Mouse (Mus musculus): Measurements from ENCODE around the gene Zfp580. TPM values are rescaled to one million over a fixed set of nuclear protein-coding genes. Genes with fewer than 3 reads are reported as not detected.
"Not testable (repeated sequence)": the region's sequence is repeated elsewhere in the genome, so short reads cannot be mapped to it uniquely, and the experiment has no call there.

Gene Zfp580
- total RNA-seq, 2 experiments from 2014 or later, result 5.1 to 5.7 TPM

DNA sequence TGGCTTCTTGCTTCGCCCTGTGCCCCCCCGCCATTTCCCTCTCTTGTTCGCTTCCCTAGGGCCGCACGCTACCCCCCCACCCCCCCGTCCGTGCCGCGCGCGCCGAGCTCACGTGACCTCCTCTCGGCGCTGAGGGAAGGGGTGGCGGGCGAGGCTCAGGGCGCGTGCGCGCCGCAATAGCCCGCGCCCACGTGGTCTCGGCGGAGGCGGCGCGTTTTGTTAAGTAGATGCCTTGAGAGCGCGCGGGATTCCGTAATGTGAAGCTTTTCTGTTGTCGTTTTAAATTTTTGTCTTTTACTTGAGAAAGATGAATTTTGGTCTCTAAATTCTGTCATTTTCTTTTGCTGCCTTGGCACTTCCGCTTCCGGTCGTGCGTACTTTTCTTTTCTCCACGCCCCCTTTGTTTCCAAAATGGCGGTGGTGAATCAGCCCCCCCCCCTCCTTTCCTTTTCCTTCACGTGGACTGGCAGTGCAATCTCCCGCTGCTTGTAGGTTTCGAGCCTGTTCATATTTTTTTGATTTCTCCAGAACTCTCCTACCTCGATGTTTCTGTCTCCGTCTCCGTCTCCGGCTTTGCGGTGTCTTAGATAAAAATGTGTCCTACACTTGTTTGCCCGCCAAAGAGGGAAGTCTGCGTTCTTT lies 11.1 kb downstream of the Zfp580 start:
- DNase-seq (ENCODE audit: low spot score in 2 of 2), result peak in 1 of 2 experiments; percentile 50

- DNase-seq (ENCODE audit: low spot score in 2 of 2), result no peak
Observed at GRCm38 (mm10) chr7:5064886-5065285, 13.5 kb downstream of the Zfp580 start.

DNA sequence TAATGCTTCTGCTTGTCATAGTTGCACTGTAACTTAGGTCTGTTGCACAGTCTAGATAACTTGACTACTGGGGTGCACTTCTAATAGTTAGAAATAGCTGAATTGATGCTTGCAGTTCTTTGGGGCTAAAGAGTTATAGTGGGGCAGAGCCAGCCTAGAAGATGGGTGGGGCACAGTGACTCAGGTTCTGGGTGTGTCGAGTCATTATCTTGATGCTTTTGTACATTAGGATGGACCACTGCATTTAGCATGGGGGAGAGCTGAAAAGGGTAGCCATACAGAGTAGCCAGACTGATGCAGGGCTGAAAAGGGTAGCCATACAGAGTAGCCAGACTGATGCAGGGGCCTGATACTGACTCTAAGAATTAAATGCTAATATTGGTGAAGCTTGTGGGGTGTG lies 22.2 kb downstream of the Zfp580 start:
- no peak for DNase-seq (ENCODE audit: low spot score in 2 of 2)

DNA sequence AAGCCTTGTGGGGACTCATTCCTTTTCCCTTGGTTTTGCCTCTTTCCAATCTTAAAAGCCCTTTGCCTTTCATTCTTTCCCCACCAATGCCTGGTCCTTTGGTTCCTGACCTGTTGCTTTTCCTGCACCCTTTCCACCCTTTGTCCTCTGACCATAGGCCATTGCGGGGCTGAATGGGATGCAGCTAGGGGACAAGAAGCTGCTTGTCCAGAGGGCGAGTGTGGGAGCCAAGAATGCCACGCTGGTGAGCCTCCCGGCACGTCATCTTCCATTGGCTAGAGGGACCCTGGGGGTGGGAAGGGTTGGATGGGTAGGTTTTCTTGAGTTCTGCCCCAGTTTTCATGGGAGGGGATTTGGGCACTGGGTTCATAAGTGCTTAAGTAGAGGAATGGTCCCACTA lies 23.6 kb downstream of the Zfp580 start:
- no peak for DNase-seq (ENCODE audit: low spot score in 2 of 2)

DNA sequence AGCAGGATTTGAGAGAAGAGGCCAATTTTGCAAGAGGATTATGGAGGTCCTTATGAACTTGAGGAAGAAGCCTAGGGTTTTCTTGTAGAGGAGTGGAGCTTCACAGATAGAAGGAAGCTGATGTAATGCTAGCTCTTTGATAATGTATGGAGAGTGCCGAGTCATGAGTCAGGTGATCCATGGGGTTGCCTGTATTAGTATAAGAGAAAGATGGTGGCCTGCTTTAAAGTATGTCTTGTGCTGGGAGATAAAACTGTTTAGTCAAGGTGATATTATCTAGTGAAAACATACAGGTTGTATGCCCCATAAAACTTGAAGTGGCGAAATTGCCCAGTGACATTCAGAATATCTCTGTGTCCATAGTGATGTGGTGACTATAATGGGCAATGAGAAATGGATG lies 25.6 kb downstream of the Zfp580 start:
- no peak for DNase-seq (ENCODE audit: low spot score in 2 of 2)

GRCm38 (mm10) chr7:5079365-5080009 lies 28.1 kb downstream of the Zfp580 start:
- not testable (repeated sequence) for DNase-seq (ENCODE audit: low spot score in 2 of 2)

DNA sequence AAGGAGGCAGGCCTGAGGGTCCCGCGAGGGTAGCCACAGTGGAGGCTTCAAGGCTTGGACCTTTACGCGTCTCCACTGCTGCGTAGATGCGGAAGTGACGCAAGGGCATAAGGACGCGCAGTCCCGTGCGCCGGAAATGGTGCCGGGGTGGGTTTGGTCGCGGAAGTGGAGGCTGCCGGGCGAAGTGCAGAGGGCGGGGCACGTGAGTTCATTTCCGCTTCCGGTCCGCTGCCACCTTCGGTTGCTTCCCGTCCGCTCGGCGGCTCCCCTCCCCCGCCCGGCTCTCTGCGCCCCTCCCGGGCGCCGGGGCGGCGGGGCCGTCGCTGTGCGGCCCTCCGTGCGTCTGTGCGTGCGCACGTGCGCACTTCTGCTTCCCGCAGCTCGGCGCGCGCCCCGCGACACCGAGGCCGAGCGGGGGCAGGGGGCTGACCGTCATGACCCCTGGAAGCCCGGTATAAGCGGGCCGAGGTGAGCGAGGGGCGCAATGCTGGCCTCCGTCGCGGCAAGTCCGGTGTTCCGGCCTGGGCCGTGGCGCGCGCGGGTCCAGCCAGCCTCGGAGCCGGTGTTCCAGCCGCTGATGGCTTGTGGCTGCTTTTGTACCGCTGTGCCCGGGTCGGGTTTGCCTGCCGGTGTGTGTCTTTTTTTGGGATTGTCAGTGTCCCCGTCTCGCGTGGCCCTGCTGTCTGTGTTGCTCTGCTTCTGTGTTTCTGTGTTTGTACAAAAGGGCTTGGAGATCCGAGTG lies 28.8 kb downstream of the Zfp580 start, which contains the start of gene Epn1:
Gene Epn1, plus strand, starts transcription at position 226 of the 742 bp plus-strand sequence.
- DNase-seq (ENCODE audit: low spot score in 2 of 2), result peak; percentile 94 to 95

- DNase-seq (ENCODE audit: low spot score in 2 of 2), result no peak
Observed at GRCm38 (mm10) chr7:5080815-5081214, 29.5 kb downstream of the Zfp580 start.

- DNase-seq (ENCODE audit: low spot score in 2 of 2), result no peak
Observed at GRCm38 (mm10) chr7:5081241-5081640, 29.9 kb downstream of the Zfp580 start.

- DNase-seq (ENCODE audit: low spot score in 2 of 2), result no peak
Observed at GRCm38 (mm10) chr7:5081939-5082338, 30.6 kb downstream of the Zfp580 start.

- DNase-seq (ENCODE audit: low spot score in 2 of 2), result no peak
Observed at GRCm38 (mm10) chr7:5083325-5084105, 32.2 kb downstream of the Zfp580 start.

- DNase-seq (ENCODE audit: low spot score in 2 of 2), result no peak
Observed at GRCm38 (mm10) chr7:5085512-5085911, 34.2 kb downstream of the Zfp580 start.

GRCm38 (mm10) chr7:5086921-5087440 lies 35.6 kb downstream of the Zfp580 start:
- DNase-seq (ENCODE audit: low spot score in 2 of 2), result no peak

DNA sequence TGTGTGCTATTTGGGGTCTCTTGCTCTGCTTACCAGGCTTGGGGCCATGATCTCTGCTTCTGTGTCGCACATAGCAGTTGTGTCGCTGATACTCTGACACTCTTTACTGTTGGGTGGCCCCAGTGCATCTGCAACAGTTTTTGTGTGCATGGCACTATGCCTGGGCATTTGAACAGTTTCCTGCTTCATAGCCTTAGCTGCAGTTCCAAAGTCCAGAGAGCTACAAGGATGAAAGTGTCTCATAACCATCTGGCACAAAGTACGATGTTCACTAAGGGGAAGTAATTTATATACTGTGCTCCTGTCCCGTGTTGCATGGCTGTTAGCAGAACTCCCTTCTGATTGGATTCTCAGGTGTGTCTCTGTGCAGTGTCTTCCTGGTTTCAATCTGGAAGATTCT lies 36.5 kb downstream of the Zfp580 start:
- DNase-seq (ENCODE audit: low spot score in 2 of 2), result no peak

DNA sequence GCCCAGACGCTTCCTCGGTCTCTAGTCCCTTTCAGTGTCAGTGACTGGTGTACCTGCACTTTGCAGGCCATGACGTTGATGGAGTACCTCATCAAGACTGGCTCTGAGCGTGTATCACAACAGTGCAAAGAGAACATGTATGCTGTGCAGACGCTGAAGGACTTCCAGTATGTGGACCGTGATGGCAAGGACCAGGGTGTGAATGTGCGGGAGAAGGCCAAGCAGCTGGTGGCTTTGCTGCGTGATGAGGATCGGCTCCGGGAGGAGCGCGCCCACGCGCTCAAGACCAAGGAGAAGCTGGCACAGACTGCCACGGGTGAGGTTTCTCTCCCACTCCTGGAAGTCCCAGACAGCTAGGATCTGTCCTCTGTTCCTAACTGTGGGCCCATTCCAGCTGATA lies 38.5 kb downstream of the Zfp580 start:
- DNase-seq (ENCODE audit: low spot score in 2 of 2), result no peak

- DNase-seq (ENCODE audit: low spot score in 2 of 2), result no peak
Observed at GRCm38 (mm10) chr7:5091008-5091728, 39.8 kb downstream of the Zfp580 start.

DNA sequence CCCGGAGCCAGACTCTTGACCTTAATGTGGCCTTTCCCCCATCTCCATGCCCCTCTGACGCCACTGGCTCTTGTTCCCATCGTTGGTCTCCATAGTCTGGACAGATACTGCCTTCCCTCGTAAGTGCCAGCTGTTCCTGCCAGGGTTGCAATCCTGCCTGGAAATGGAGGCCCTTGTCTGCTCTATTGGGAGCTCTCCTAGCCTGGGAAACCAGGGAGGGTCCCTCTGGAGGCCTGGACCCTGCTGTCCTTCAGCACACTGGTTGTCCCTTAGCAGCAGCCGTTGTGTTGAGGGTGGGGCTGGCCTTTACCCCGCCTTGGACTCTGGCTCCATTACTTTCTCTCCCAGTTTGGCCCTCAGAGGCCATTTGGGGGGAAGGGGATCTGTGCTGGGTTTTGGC lies 41.0 kb downstream of the Zfp580 start:
- DNase-seq (ENCODE audit: low spot score in 2 of 2), result no peak

GRCm38 (mm10) chr7:5092831-5093510 lies 41.6 kb downstream of the Zfp580 start:
- no peak for DNase-seq (ENCODE audit: low spot score in 2 of 2)

DNA sequence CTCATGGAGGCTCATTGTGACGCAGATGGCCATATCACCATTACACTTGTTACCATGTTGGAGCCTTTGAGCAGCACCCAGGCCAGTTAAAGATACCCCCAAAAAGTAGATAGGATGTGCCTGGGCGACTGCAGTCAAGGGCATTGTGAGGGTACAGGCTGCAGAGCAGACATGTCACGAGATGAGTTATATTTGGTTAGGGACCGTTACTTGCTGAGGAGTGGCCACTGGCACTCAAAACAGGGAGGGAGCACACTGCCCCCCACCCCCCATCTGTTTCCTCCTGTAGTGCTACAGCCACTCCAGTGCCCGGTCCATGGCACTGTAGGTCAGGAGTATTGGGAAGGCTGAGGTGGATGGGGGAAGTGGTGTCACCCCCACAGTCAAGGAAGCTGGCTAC lies 47.4 kb downstream of the Zfp580 start:
- DNase-seq (ENCODE audit: low spot score in 2 of 2), result no peak

DNA sequence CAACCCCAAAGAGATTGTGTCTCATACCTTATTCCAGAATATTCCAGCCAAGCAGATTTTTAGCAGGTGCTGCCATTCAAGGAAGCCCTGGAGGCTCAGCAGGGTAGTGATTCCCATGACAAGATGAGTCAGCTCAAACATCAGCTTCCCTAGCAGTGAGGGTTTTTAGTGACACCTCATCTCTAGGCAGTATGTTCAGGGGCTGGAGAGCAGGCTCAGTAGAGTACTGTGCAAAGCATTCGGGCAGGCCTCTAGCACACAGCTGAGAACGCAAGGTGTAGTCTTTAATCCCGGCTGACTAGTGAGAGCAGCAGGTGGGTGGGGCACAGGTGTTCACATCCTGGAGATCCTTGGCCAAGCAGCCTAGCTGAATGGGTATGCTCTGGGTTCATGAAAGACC lies 48.5 kb downstream of the Zfp580 start:
- DNase-seq (ENCODE audit: low spot score in 2 of 2), result no peak
